Mouse (Mus musculus) heart, embryonic 14.5 days (tissue): Measurements from ENCODE around the gene Nrxn3. TPM values are rescaled to one million over a fixed set of nuclear protein-coding genes. Genes with fewer than 3 reads are reported as not detected.

Experiments used
- ATAC-seq: fragments of 200-750 bp; cut with Nextera tagmentation; 2 replicates; pipeline ENCODE4 v1.8.0; 2017; ENCODE audit warnings: low read depth, moderate TSS enrichment; ENCODE audit not compliant: insufficient number of reproducible peaks, insufficient read depth, low FRiP score
- H3K27ac ChIP-seq, 2 experiments: fragments of 200-500 bp in 1 of 2; fragments of 300-500 bp in 1 of 2; sonication (generic) in 1 of 2; replicated peaks in 1 of 2; 2 replicates each; pipeline ENCODE4 v1.5.1; 2012 to 2014; ENCODE audit warnings: low read depth in 2 of 2, low read length in 2 of 2, control low read depth in 1 of 2, mild to moderate bottlenecking in 1 of 2, mixed read lengths in 1 of 2; ENCODE audit not compliant: control insufficient read depth in 1 of 2, insufficient read depth in 1 of 2
- H3K27me3 ChIP-seq: fragments of 300-500 bp; sonication (generic); 2 replicates; pipeline ENCODE4 v1.6.1; 2014; ENCODE audit warnings: mild to moderate bottlenecking, low read length, control low read depth; ENCODE audit not compliant: control insufficient read depth, insufficient read depth
- H3K36me3 ChIP-seq: fragments of 300-500 bp; sonication (generic); 2 replicates; pipeline ENCODE4 v1.6.1; 2014; ENCODE audit warnings: mild to moderate bottlenecking, control low read depth, low read length, mixed read lengths; ENCODE audit not compliant: control insufficient read depth, insufficient read depth
- H3K4me1 ChIP-seq, 2 experiments: fragments of 200-500 bp in 1 of 2; fragments of 300-500 bp in 1 of 2; sonication (generic) in 1 of 2; 2 replicates each; pipeline ENCODE4 v1.6.1; 2012 to 2014; ENCODE audit warnings: low read length in 2 of 2, control low read depth in 1 of 2, mixed read lengths in 1 of 2; ENCODE audit not compliant: control insufficient read depth in 2 of 2, insufficient read depth in 2 of 2
- H3K4me2 ChIP-seq: fragments of 300-500 bp; sonication (generic); 2 replicates; pipeline ENCODE4 v1.6.1; 2014; ENCODE audit warnings: mild to moderate bottlenecking, low read length
- H3K4me3 ChIP-seq, 2 experiments: fragments of 200-500 bp in 1 of 2; fragments of 300-500 bp in 1 of 2; sonication (generic) in 1 of 2; 2 replicates each; pipeline ENCODE4 v1.5.1; 2012 to 2014; ENCODE audit warnings: low read length in 2 of 2, mild to moderate bottlenecking in 2 of 2, control low read depth in 1 of 2, low read depth in 1 of 2, moderate library complexity in 1 of 2; ENCODE audit not compliant: control insufficient read depth in 1 of 2, insufficient read depth in 1 of 2
- H3K9ac ChIP-seq: fragments of 300-500 bp; sonication (generic); 2 replicates; pipeline ENCODE4 v1.6.1; 2014; ENCODE audit warnings: mild to moderate bottlenecking, low read length
- H3K9me3 ChIP-seq: fragments of 300-500 bp; sonication (generic); 2 replicates; pipeline ENCODE4 v1.6.1; 2016; ENCODE audit warnings: low read length, control low read depth; ENCODE audit not compliant: control insufficient read depth
- WGBS: fragments of 180-500 bp; shearing (Covaris S2); extraction: QIAGEN DNeasy Blood & Tissue Kit; methylation state at CpG from one replicate; pipeline ENCODE4 v1.1.7; 2014; 5-methylcytosine and 5-hydroxymethylcytosine counted together
- polyA plus RNA-seq: library from polyadenylated mRNA; unstranded; fragments of >200 nt; fragmentation: Nextera tagmentation; extraction: Ambion mirVana; gene quantifications from 2 replicates; pipeline ENCODE4 v1.2.1, GENCODE M21; 2014

Gene Nrxn3
- polyA plus RNA-seq, 1 experiment from 2014 or later = 1.7 TPM

GRCm38 (mm10) chr12:89896901-89897300, 1174.2 kb downstream of the Nrxn3 start:
- WGBS = 45% methylated on average over 2 of the region's 2 CpGs
- no peaks in the 10 kb centered on the region for H3K27me3 ChIP-seq
- H3K36me3 ChIP-seq = no peaks in the 10 kb centered on the region
- no peak overlapping the region for H3K9ac ChIP-seq
- no peak overlapping the region for H3K4me3 ChIP-seq
- no peaks in the 10 kb centered on the region for H3K9me3 ChIP-seq
- no peak overlapping the region for H3K27ac ChIP-seq
- ATAC-seq = no peak
- H3K4me1 ChIP-seq = no peaks in the 10 kb centered on the region
- no peak overlapping the region for H3K4me2 ChIP-seq

GRCm38 (mm10) chr12:89909578-89909977, 1186.9 kb downstream of the Nrxn3 start:
- no peak for ATAC-seq
- no peak overlapping the region for H3K27ac ChIP-seq
- 87% methylated on average over 3 of the region's 3 CpGs for WGBS
- H3K27me3 ChIP-seq = no peaks in the 10 kb centered on the region
- H3K4me1 ChIP-seq = no peaks in the 10 kb centered on the region
- no peak overlapping the region for H3K4me2 ChIP-seq
- no peak overlapping the region for H3K4me3 ChIP-seq
- no peak overlapping the region for H3K9ac ChIP-seq
- H3K9me3 ChIP-seq = no peaks in the 10 kb centered on the region
- H3K36me3 ChIP-seq = no peaks in the 10 kb centered on the region

GRCm38 (mm10) chr12:89918138-89918829, 1195.6 kb downstream of the Nrxn3 start:
- Histone ChIP-seq H3K36me3 (no peaks in the 10 kb centered on the region), H3K9ac (no peak overlapping the region), H3K4me3 (no peak overlapping the region), H3K27ac (no peak overlapping the region), H3K4me1 (no peaks in the 10 kb centered on the region), H3K27me3 (no peaks in the 10 kb centered on the region), H3K4me2 (no peak overlapping the region), H3K9me3 (no peaks in the 10 kb centered on the region)
- no peak for ATAC-seq
- WGBS = 87% methylated on average over 8 of the region's 8 CpGs

- Histone ChIP-seq H3K36me3 (no peaks in the 10 kb centered on the region), H3K27me3 (no peaks in the 10 kb centered on the region), H3K9ac (no peak overlapping the region), H3K4me3 (no peak overlapping the region), H3K9me3 (no peaks in the 10 kb centered on the region), H3K4me1 (no peaks in the 10 kb centered on the region), H3K27ac (no peak overlapping the region), H3K4me2 (no peak overlapping the region)
- no peak for ATAC-seq
- 83% methylated on average over 1 of the region's 1 CpGs for WGBS
These were observed 1209.7 kb downstream of the Nrxn3 start for GRCm38 (mm10) chr12:89932338-89932737.

GRCm38 (mm10) chr12:89933630-89934029, 1211.0 kb downstream of the Nrxn3 start:
- no peak for ATAC-seq
- no peak overlapping the region for H3K9ac ChIP-seq
- 77% methylated on average over 5 of the region's 5 CpGs for WGBS
- H3K9me3 ChIP-seq = no peaks in the 10 kb centered on the region
- H3K4me3 ChIP-seq = no peak overlapping the region
- no peaks in the 10 kb centered on the region for H3K27me3 ChIP-seq
- no peaks in the 10 kb centered on the region for H3K36me3 ChIP-seq
- no peaks in the 10 kb centered on the region for H3K4me1 ChIP-seq
- H3K27ac ChIP-seq = no peak overlapping the region
- H3K4me2 ChIP-seq = no peak overlapping the region

GRCm38 (mm10) chr12:89940746-89941145, 1218.1 kb downstream of the Nrxn3 start:
- no peak for ATAC-seq
- H3K9me3 ChIP-seq = no peaks in the 10 kb centered on the region
- H3K9ac ChIP-seq = no peak overlapping the region
- H3K27ac ChIP-seq = no peak overlapping the region
- no peaks in the 10 kb centered on the region for H3K27me3 ChIP-seq
- 73% methylated on average over 2 of the region's 2 CpGs for WGBS
- no peak overlapping the region for H3K4me2 ChIP-seq
- no peaks in the 10 kb centered on the region for H3K4me1 ChIP-seq
- H3K36me3 ChIP-seq = no peaks in the 10 kb centered on the region
- H3K4me3 ChIP-seq = no peak overlapping the region

GRCm38 (mm10) chr12:89945911-89946502, 1223.3 kb downstream of the Nrxn3 start:
- H3K9me3 ChIP-seq = no peaks in the 10 kb centered on the region
- H3K4me1 ChIP-seq = 0 out of 4 replicates have a peak, but pooled peaks cover 0 to 2% of the 10 kb centered on the region in 2 experiments
- no peaks in the 10 kb centered on the region for H3K36me3 ChIP-seq
- no peaks in the 10 kb centered on the region for H3K27me3 ChIP-seq
- 73% methylated on average over 2 of the region's 2 CpGs for WGBS
- H3K9ac ChIP-seq = no peak overlapping the region
- no peak for ATAC-seq
- no peak overlapping the region for H3K27ac ChIP-seq
- no peak overlapping the region for H3K4me2 ChIP-seq
- H3K4me3 ChIP-seq = no peak overlapping the region
